Mouse (Mus musculus) kidney, adult 2 months (tissue): ENCODE results near the gene Trim44. TPM values are rescaled to one million over a fixed set of nuclear protein-coding genes. Genes with fewer than 3 reads are reported as not detected.

Experiments
- DNase-seq: peaks from one replicate; pipeline ENCODE4 v3.0.0; 2021
- H3K27ac ChIP-seq: fragments of 200-500 bp; 2 replicates; pipeline ENCODE4 v1.5.1; 2012; ENCODE audit warnings: low read depth, low read length, control low read depth, inconsistent platforms; ENCODE audit not compliant: insufficient read depth
- H3K27me3 ChIP-seq: fragments of 200-500 bp; replicated peaks from 2 replicates; pipeline ENCODE4 v1.6.1; 2012; ENCODE audit warnings: mild to moderate bottlenecking, moderate library complexity, low read length, inconsistent platforms; ENCODE audit not compliant: control insufficient read depth, insufficient read depth
- H3K36me3 ChIP-seq: fragments of 200-500 bp; 2 replicates; pipeline ENCODE4 v1.6.1; 2012; ENCODE audit warnings: mild to moderate bottlenecking, moderate library complexity, low read length, inconsistent platforms; ENCODE audit not compliant: control insufficient read depth, insufficient read depth
- H3K4me1 ChIP-seq: fragments of 200-500 bp; 2 replicates; pipeline ENCODE4 v1.6.1; 2011; ENCODE audit warnings: low read length; ENCODE audit not compliant: control insufficient read depth, insufficient read depth
- H3K4me3 ChIP-seq: fragments of 200-500 bp; 2 replicates; pipeline ENCODE4 v1.5.1; 2011; ENCODE audit warnings: mild to moderate bottlenecking, low read depth, low read length, control low read depth; ENCODE audit not compliant: insufficient read depth
- CTCF ChIP-seq: fragments of 200-500 bp; conservative IDR thresholded peaks from 2 replicates; pipeline ENCODE4 v1.5.1; 2011; ENCODE audit warnings: low read depth, mild to moderate bottlenecking, control low read depth, low read length, moderate library complexity, mixed read lengths; ENCODE audit not compliant: insufficient read depth, insufficient read length
- POLR2A ChIP-seq: fragments of 200-500 bp; IDR thresholded peaks from one replicate; pipeline ENCODE4 v1.6.1; 2011; ENCODE audit warnings: low read depth, low read length, control low read depth
- WGBS: fragments of 180-500 bp; shearing (Covaris S2); methylation state at CpG from one replicate; pipeline ENCODE4 v1.1.7; 2018; 5-methylcytosine and 5-hydroxymethylcytosine counted together
- polyA plus RNA-seq: library from polyadenylated mRNA; depleted of rRNA; stranded (reverse); fragments of >200 nt; gene quantifications from 2 replicates; pipeline ENCODE4 v1.2.3, GENCODE M21; 2012

Trim44 gene
- polyA plus RNA-seq, 1 experiment, result 35.6 TPM

DNA sequence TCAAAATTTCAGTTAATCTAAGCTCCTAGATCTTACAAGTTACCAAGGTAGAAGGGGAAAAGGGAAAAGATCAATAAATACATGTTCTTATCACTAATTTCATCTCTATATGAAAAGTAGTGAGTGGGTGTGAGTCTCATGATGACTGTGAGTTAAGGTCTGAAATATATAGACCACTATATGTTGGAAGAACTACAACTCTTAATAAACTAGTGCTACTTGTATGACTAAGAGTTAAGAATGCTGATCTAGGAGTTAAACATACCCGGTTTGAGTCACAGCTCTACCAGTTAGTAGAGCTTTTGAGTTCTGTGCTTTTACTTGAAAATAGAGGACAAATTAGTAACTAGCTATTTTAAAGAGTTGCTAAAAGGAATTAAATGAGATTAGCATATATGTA lies 94.7 kb downstream of the Trim44 start:
- no peak overlapping the region for H3K4me3 ChIP-seq
- TF ChIP-seq POLR2A (no peak), CTCF (no peak)
- H3K27me3 ChIP-seq, result no peaks in the 10 kb centered on the region
- H3K4me1 ChIP-seq, result no peaks in the 10 kb centered on the region
- H3K27ac ChIP-seq, result no peak overlapping the region
- no peak for DNase-seq
- 96% methylated on average over 1 of the region's 1 CpGs for WGBS
- H3K36me3 ChIP-seq, result no peaks in the 10 kb centered on the region; the same call in 1 of the 2 replicates

DNA sequence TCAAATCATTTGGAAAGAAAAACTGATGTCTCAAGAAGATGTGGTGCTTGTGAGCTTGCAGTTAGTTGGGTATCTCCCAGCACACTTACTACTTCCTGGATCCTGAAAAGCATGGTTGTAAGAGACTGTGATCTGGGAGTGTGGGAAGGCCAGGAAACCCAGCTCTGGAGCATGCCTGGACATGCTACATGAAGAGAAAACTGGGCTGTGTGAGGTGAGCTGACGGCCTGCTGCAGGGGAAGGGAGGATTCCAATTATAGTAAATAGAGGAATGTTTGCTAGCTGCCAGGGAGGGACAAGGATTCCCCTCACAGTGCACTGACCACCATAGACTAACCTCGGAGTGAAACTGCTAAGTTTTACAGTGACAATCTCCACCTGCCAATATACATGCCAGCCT lies 104.4 kb downstream of the Trim44 start:
- DNase-seq, result no peak
- no peak overlapping the region for H3K27ac ChIP-seq
- no peaks in the 10 kb centered on the region; the same call in 1 of the 2 replicates for H3K36me3 ChIP-seq
- TF ChIP-seq POLR2A (no peak), CTCF (no peak)
- H3K4me3 ChIP-seq, result no peak overlapping the region
- no peaks in the 10 kb centered on the region for H3K27me3 ChIP-seq
- H3K4me1 ChIP-seq, result peaks cover 3% of the 10 kb centered on the region; the same call in 1 of the 2 replicates
- WGBS, result 51% methylated on average over 2 of the region's 2 CpGs

DNA sequence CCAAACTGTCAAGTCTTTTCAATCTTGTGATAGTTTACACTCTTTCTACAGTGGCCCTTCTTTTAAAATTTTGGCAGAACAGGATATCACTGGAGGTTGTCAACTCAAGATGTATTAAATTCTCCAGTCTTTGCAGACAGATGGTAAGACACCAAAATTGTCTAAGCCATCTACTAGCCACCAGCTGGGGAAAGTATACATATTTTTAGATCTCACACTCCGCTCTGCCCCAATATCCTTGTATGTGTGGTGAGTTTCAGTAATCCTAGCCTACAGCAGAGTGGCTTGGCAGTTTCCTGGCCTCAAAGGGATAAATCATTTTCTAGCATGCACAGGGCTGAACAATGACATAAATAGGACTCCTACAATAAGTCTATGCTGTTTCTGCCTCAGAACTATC lies 105.1 kb downstream of the Trim44 start:
- Histone ChIP-seq H3K4me3 (no peak overlapping the region), H3K27ac (no peak overlapping the region), H3K36me3 (no peaks in the 10 kb centered on the region; the same call in 1 of the 2 replicates), H3K4me1 (peaks cover 3% of the 10 kb centered on the region; the same call in 1 of the 2 replicates), H3K27me3 (no peaks in the 10 kb centered on the region)
- whole genome bisulfite sequencing, result 100% methylated on average over 1 of the region's 1 CpGs
- DNase-seq, result no peak
- TF ChIP-seq POLR2A, result no peak
- no peak for TF ChIP-seq CTCF

DNA sequence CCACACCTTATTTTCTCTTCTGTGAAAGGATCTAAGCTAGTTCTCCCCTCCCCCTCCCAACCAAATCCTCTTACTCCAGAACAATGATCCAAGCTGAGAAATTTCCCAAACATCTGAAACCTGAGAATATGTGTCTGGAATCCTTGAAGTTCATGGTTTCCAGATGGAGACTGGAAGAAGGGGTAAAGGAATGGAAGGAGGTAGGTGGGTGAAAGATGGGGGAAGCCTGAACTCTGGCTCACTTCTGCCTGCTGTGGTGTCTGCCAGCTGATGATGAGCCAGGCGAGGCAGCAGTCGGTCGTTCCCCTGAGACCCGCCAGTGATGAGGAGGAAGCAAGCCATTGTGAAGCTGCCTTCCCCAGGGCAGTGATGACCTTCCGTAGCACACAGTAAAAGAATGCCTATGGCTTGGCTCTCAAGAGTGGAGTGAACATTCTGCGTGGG lies 112.8 kb downstream of the Trim44 start:
- peak; percentile 56 for DNase-seq
- Histone ChIP-seq H3K4me3 (no peak overlapping the region), H3K27me3 (no peaks in the 10 kb centered on the region), H3K4me1 (no peaks in the 10 kb centered on the region), H3K36me3 (no peaks in the 10 kb centered on the region; the same call in 1 of the 2 replicates), H3K27ac (no peak overlapping the region)
- 34% methylated on average over 6 of the region's 6 CpGs for WGBS
- TF ChIP-seq POLR2A (no peak), CTCF (no peak)

DNA sequence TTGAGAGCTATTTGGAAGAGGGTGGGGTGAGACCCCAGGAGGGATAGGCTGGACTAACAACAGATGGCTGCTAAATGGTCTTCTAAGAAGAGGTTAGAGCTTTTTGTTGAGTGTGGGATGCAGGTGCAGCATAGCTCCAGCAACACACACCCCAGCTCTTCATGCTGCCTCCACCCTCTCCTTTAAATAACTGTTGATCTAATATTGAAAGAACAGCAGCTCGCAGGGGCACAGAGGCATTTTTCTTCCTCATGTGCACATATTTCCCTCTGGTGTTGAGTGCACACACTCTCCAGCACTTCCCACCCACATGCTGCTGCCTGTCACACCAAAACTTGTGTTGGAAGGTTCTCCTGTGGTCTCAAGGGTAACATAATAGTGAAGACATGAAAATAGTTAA lies 114.4 kb downstream of the Trim44 start:
- 58% methylated on average over 1 of the region's 1 CpGs for WGBS
- Histone ChIP-seq H3K4me1 (no peaks in the 10 kb centered on the region), H3K36me3 (no peaks in the 10 kb centered on the region; the same call in 1 of the 2 replicates), H3K4me3 (no peak overlapping the region), H3K27ac (no peak overlapping the region), H3K27me3 (no peaks in the 10 kb centered on the region)
- no peak for DNase-seq
- TF ChIP-seq CTCF (no peak), POLR2A (no peak)

DNA sequence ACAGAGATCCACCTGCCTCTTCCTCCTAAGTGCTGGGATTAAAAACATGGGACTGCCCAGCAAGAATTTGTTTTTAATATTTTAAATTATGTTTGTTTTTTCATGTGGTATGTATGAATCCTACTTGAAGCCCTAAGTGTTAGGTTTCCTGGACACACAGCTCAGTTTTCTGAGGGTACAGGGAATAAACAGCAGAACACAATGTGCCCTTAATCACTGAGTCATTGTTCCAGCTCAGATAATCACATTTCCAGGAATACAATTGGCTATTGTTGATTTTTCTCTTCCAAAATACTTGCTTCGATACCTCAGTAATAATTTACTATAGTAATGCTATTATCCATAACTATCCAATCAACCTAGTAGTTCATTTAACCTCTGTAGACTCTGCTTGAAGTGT lies 115.6 kb downstream of the Trim44 start:
- TF ChIP-seq CTCF, result no peak
- TF ChIP-seq POLR2A, result no peak
- Histone ChIP-seq H3K36me3 (no peaks in the 10 kb centered on the region; the same call in 1 of the 2 replicates), H3K27me3 (no peaks in the 10 kb centered on the region), H3K27ac (no peak overlapping the region), H3K4me3 (no peak overlapping the region), H3K4me1 (peaks cover 5% of the 10 kb centered on the region; the same call in 1 of the 2 replicates)
- WGBS, result 65% methylated on average over 1 of the region's 1 CpGs
- no peak for DNase-seq

DNA sequence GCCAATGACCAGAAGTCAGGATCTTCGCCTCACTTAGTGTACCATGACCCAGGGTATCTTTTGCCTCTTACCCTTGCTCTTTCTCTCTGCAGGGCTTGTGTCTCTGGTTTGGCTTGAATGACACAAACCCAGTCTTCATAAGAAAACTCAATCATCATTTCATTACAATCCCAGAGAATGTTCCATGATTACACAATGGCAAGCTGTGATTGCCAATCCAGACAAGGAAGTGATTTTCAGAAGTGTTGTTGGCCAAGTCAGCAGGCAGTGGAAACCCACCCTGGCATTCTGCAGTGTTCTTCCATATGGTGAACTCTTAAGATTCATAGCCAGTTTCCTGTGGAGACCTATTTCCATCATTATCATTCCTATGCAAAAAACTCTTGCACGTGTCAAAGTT lies 116.1 kb downstream of the Trim44 start:
- no peak for TF ChIP-seq CTCF
- 74% methylated on average over 2 of the region's 2 CpGs for WGBS
- Histone ChIP-seq H3K4me3 (no peak overlapping the region), H3K27ac (no peak overlapping the region), H3K27me3 (no peaks in the 10 kb centered on the region), H3K36me3 (no peaks in the 10 kb centered on the region), H3K4me1 (peaks cover 6% of the 10 kb centered on the region; the same call in 1 of the 2 replicates)
- no peak for DNase-seq
